Mouse (Mus musculus) small intestine, adult 2 months (tissue): ENCODE measurements at regions not wholly inside any gene's neighbourhood (a gene's known extent, or its start where the extent isn't known, plus 50 kb on each side); places are given as distances from the start of the nearest gene placed in this dataset.

Source experiments
- H3K27ac ChIP-seq: fragments of 200-500 bp; 2 replicates; pipeline ENCODE4 v1.5.1; 2012; ENCODE audit warnings: low read depth, low read length, control low read depth, inconsistent platforms; ENCODE audit not compliant: insufficient read depth
- H3K27me3 ChIP-seq: fragments of 200-500 bp; 2 replicates; pipeline ENCODE4 v1.6.1; 2012; ENCODE audit warnings: mild to moderate bottlenecking, moderate library complexity, low read length, inconsistent platforms; ENCODE audit not compliant: control insufficient read depth, insufficient read depth
- H3K36me3 ChIP-seq: fragments of 200-500 bp; 2 replicates; pipeline ENCODE4 v1.6.1; 2012; ENCODE audit warnings: mild to moderate bottlenecking, low read length, control low read depth, inconsistent platforms; ENCODE audit not compliant: control insufficient read depth, insufficient read depth
- H3K4me1 ChIP-seq: fragments of 200-500 bp; 2 replicates; pipeline ENCODE4 v1.6.1; 2012; ENCODE audit warnings: low read length, inconsistent platforms, mixed read lengths; ENCODE audit not compliant: control insufficient read depth, insufficient read depth, insufficient read length
- H3K4me3 ChIP-seq: fragments of 200-500 bp; 2 replicates; pipeline ENCODE4 v1.5.1; 2012; ENCODE audit warnings: low read depth, mild to moderate bottlenecking, control low read depth, inconsistent platforms, low read length, moderate library complexity
- CTCF ChIP-seq: fragments of 200-500 bp; IDR thresholded peaks from 2 replicates; pipeline ENCODE4 v1.5.1; 2012; ENCODE audit warnings: low read depth, mild to moderate bottlenecking, control low read depth, inconsistent platforms, low read length, moderate library complexity, mixed read lengths; ENCODE audit not compliant: insufficient replicate concordance, insufficient read length; ENCODE audit errors: extremely low read depth
- POLR2A ChIP-seq: fragments of 200-500 bp; IDR thresholded peaks from 2 replicates; pipeline ENCODE4 v1.6.1; 2012; ENCODE audit warnings: low read depth, mild to moderate bottlenecking, control low read depth, inconsistent platforms, low read length, moderate library complexity
- WGBS: fragments of 180-500 bp; shearing (Covaris S2); methylation state at CpG from one replicate; pipeline ENCODE4 v1.1.7; 2018; 5-methylcytosine and 5-hydroxymethylcytosine counted together

DNA sequence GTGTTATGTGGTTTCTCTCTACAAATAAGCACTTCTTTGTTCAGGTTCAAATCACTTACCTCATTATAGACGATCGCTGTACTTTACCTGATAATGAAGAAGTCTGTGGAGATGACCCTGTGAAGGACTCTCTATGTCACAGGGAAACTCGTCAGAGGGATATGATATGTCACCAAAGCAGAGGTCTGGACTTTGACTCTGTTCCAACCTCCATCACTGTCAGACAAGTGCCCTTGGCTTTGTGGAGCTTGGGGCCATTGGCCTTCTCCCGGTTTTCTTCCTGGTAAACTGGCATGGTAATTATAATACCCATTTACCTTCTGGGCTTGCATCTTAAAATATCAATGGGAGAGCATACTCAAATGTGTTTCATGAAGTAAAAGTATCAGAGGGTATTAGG, 98.1 kb upstream of the Rxfp2 start:
- H3K27ac ChIP-seq, result no peak overlapping the region
- WGBS, result 78% methylated on average over 4 of the region's 4 CpGs
- no peaks in the 10 kb centered on the region for H3K36me3 ChIP-seq
- no peak for TF ChIP-seq POLR2A
- TF ChIP-seq CTCF, result no peak
- no peak overlapping the region for H3K4me3 ChIP-seq
- H3K27me3 ChIP-seq, result no peaks in the 10 kb centered on the region
- H3K4me1 ChIP-seq, result no peaks in the 10 kb centered on the region

GRCm38 (mm10) chr5:149924501-149924900, 94.0 kb upstream of the Rxfp2 start:
- Histone ChIP-seq H3K4me3 (no peak overlapping the region), H3K27me3 (no peaks in the 10 kb centered on the region), H3K36me3 (no peaks in the 10 kb centered on the region), H3K27ac (no peak overlapping the region), H3K4me1 (no peaks in the 10 kb centered on the region)
- TF ChIP-seq CTCF (no peak), POLR2A (no peak)
- 87% methylated on average over 10 of the region's 10 CpGs for WGBS

- H3K4me3 ChIP-seq, result no peak overlapping the region
- TF ChIP-seq CTCF, result no peak
- TF ChIP-seq POLR2A, result no peak
- WGBS, result 52% methylated on average over 2 of the region's 2 CpGs
- no peaks in the 10 kb centered on the region for H3K27me3 ChIP-seq
- H3K4me1 ChIP-seq, result no peaks in the 10 kb centered on the region
- no peak overlapping the region for H3K27ac ChIP-seq
- no peaks in the 10 kb centered on the region for H3K36me3 ChIP-seq
These were observed 91.7 kb upstream of the Rxfp2 start for GRCm38 (mm10) chr5:149926786-149927185.

- H3K4me3 ChIP-seq, result no peak overlapping the region
- no peaks in the 10 kb centered on the region for H3K27me3 ChIP-seq
- WGBS, result 49% methylated on average over 9 of the region's 9 CpGs
- H3K27ac ChIP-seq, result no peak overlapping the region
- no peaks in the 10 kb centered on the region for H3K4me1 ChIP-seq
- H3K36me3 ChIP-seq, result no peaks in the 10 kb centered on the region
- TF ChIP-seq CTCF (no peak), POLR2A (no peak)
These were observed 86.8 kb upstream of the Rxfp2 start for GRCm38 (mm10) chr5:149931574-149932161.

DNA sequence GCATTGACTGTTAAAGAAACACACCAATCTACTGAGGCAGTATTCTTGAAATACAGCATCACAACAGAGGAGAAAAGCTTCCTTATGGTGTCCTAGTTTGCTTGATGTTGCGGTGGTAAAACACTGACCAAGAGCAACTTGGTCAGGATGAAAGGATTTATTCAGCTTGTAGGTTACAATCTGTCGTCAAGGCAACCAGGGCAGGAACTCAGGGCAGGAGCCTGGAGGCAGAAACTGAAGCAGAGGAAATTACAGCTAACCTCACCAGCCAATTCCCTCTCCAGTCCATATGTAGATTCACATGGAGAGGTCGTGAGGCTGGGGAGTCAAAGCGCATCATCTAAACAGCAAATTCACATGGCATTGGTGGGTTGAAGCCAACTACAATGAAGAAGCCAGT, 86.3 kb upstream of the Rxfp2 start:
- WGBS, result 61% methylated on average over 4 of the region's 4 CpGs
- TF ChIP-seq POLR2A (no peak), CTCF (no peak)

GRCm38 (mm10) chr5:149945651-149946050, 72.8 kb upstream of the Rxfp2 start:
- Histone ChIP-seq H3K4me3 (no peak overlapping the region), H3K36me3 (no peaks in the 10 kb centered on the region), H3K27ac (no peak overlapping the region), H3K4me1 (no peaks in the 10 kb centered on the region), H3K27me3 (no peaks in the 10 kb centered on the region)
- no peak for TF ChIP-seq CTCF
- no peak for TF ChIP-seq POLR2A

More for the DNA sequence above, 86.3 kb upstream of the Rxfp2 start:
- Histone ChIP-seq H3K36me3 (no peaks in the 10 kb centered on the region), H3K4me3 (no peak overlapping the region), H3K4me1 (no peaks in the 10 kb centered on the region), H3K27me3 (no peaks in the 10 kb centered on the region), H3K27ac (no peak overlapping the region)

GRCm38 (mm10) chr5:149947491-149947890, 71.0 kb upstream of the Rxfp2 start:
- H3K4me3 ChIP-seq, result no peak overlapping the region
- 73% methylated on average over 2 of the region's 2 CpGs for WGBS
- H3K4me1 ChIP-seq, result no peaks in the 10 kb centered on the region
- no peak overlapping the region for H3K27ac ChIP-seq
- H3K36me3 ChIP-seq, result no peaks in the 10 kb centered on the region
- TF ChIP-seq POLR2A (no peak), CTCF (no peak)
- no peaks in the 10 kb centered on the region for H3K27me3 ChIP-seq
